Mouse (Mus musculus) liver, embryonic 14.5 days (tissue): ENCODE results near the gene Fmo2. TPM values are rescaled to one million over a fixed set of nuclear protein-coding genes. Genes with fewer than 3 reads are reported as not detected.

ENCODE experiments used
- ATAC-seq: fragments of 200-750 bp; cut with Nextera tagmentation; 2 replicates; pipeline ENCODE4 v1.8.0; 2017; ENCODE audit warnings: moderate number of reproducible peaks, mild to moderate bottlenecking, moderate library complexity; ENCODE audit not compliant: insufficient read depth
- DNase-seq, 3 experiments: peaks; one replicate each; pipeline ENCODE4 v3.0.0-alpha.2; 2012 to 2013; ENCODE audit warnings: low read depth in 3 of 3, low spot score in 3 of 3
- H3K27ac ChIP-seq: fragments of 300-500 bp; sonication (generic); 2 replicates; pipeline ENCODE4 v1.5.1; 2014; ENCODE audit warnings: moderate library complexity, mild to moderate bottlenecking, control low read depth, inconsistent platforms
- H3K27me3 ChIP-seq: fragments of 300-500 bp; sonication (generic); 2 replicates; pipeline ENCODE4 v1.6.1; 2014; ENCODE audit warnings: mild to moderate bottlenecking, low read length, moderate library complexity; ENCODE audit not compliant: control insufficient read depth, insufficient read depth
- H3K36me3 ChIP-seq: fragments of 300-500 bp; sonication (generic); replicated peaks from 2 replicates; pipeline ENCODE4 v1.6.1; 2014; ENCODE audit warnings: low read depth; ENCODE audit not compliant: control insufficient read depth, insufficient read depth
- H3K4me1 ChIP-seq, 2 experiments: fragments of 200-500 bp in 1 of 2; fragments of 300-500 bp in 1 of 2; sonication (generic) in 1 of 2; replicated peaks; 2 replicates each; pipeline ENCODE4 v1.6.1; 2012 to 2014; ENCODE audit warnings: antibody characterized with exemption in 1 of 2, inconsistent platforms in 1 of 2, low read length in 1 of 2; ENCODE audit not compliant: control insufficient read depth in 2 of 2, insufficient read depth in 2 of 2
- H3K4me2 ChIP-seq: fragments of 300-500 bp; sonication (generic); 2 replicates; pipeline ENCODE4 v1.6.1; 2014; ENCODE audit warnings: low read depth, mild to moderate bottlenecking, control low read depth, moderate library complexity
- H3K4me3 ChIP-seq, 2 experiments: fragments of 200-500 bp in 1 of 2; fragments of 300-500 bp in 1 of 2; sonication (generic) in 1 of 2; 2 replicates each; pipeline ENCODE4 v1.5.1; 2012 to 2014; ENCODE audit warnings: low read depth in 2 of 2, low read length in 2 of 2, mild to moderate bottlenecking in 2 of 2, control low read depth in 1 of 2, inconsistent platforms in 1 of 2, moderate library complexity in 1 of 2; ENCODE audit not compliant: insufficient read depth in 1 of 2
- H3K9ac ChIP-seq: fragments of 300-500 bp; sonication (generic); replicated peaks from 2 replicates; pipeline ENCODE4 v1.6.1; 2014; ENCODE audit warnings: mild to moderate bottlenecking, control low read depth, moderate library complexity
- H3K9me3 ChIP-seq: fragments of 300-500 bp; sonication (generic); 2 replicates; pipeline ENCODE4 v1.6.1; 2016; ENCODE audit warnings: low read length, mixed read lengths; ENCODE audit not compliant: control insufficient read depth
- CTCF ChIP-seq: IDR thresholded peaks from 2 replicates; pipeline ENCODE4 v1.5.1; 2016; ENCODE audit warnings: antibody characterized with exemption, low read depth, control low read depth
- EP300 ChIP-seq: IDR thresholded peaks from 2 replicates; pipeline ENCODE4 v1.6.1; 2016; ENCODE audit warnings: antibody characterized with exemption, low read depth
- WGBS: fragments of 180-500 bp; shearing (Covaris S2); extraction: QIAGEN DNeasy Blood & Tissue Kit; methylation state at CpG from one replicate; pipeline ENCODE4 v1.1.7; 2014; ENCODE audit not compliant: insufficient replicate concordance; 5-methylcytosine and 5-hydroxymethylcytosine counted together
- polyA plus RNA-seq, 2 experiments: library from polyadenylated mRNA; depleted of rRNA in 1 of 2; stranded (reverse) in 1 of 2; unstranded in 1 of 2; fragments of >200 nt; fragmentation: Nextera tagmentation in 1 of 2; extraction: Ambion mirVana in 1 of 2; gene quantifications; 2 replicates each; pipeline versions ENCODE4 v1.2.1 to v1.2.3; 2012 to 2014

Fmo2 gene
- polyA plus RNA-seq, 2 experiments = 0.08 to 0.27 TPM

GRCm38 (mm10) chr1:162834342-162834741 is 64.2 kb downstream of the Fmo2 start:
- H3K4me2 ChIP-seq = no peak overlapping the region

GRCm38 (mm10) chr1:162832574-162832953 is 66.0 kb downstream of the Fmo2 start:
- Histone ChIP-seq H3K4me3 (no peak overlapping the region), H3K27me3 (no peaks in the 10 kb centered on the region), H3K9me3 (no peaks in the 10 kb centered on the region), H3K4me1 (no peaks in the 10 kb centered on the region), H3K36me3 (no peaks in the 10 kb centered on the region), H3K27ac (no peak overlapping the region), H3K9ac (no peak overlapping the region), H3K4me2 (no peak overlapping the region)
- WGBS = 54% methylated on average over 5 of the region's 5 CpGs
- DNase-seq (no peak), ATAC-seq (no peak)
- TF ChIP-seq EP300 = no peak
- no peak for TF ChIP-seq CTCF

More at GRCm38 (mm10) chr1:162834342-162834741, 64.2 kb downstream of the Fmo2 start:
- no peaks in the 10 kb centered on the region for H3K27me3 ChIP-seq
- WGBS = 58% methylated on average over 5 of the region's 5 CpGs
- TF ChIP-seq CTCF (no peak), EP300 (no peak)
- DNase-seq (no peak), ATAC-seq (no peak)
- no peak overlapping the region for H3K27ac ChIP-seq
- H3K9me3 ChIP-seq = no peaks in the 10 kb centered on the region
- no peak overlapping the region for H3K4me3 ChIP-seq
- no peaks in the 10 kb centered on the region for H3K36me3 ChIP-seq
- H3K4me1 ChIP-seq = no peaks in the 10 kb centered on the region
- no peak overlapping the region for H3K9ac ChIP-seq

- TF ChIP-seq CTCF = no peak
- TF ChIP-seq EP300 = no peak
- Histone ChIP-seq H3K9me3 (no peaks in the 10 kb centered on the region), H3K27me3 (no peaks in the 10 kb centered on the region), H3K4me2 (no peak overlapping the region), H3K4me1 (no peaks in the 10 kb centered on the region), H3K9ac (no peak overlapping the region), H3K4me3 (no peak overlapping the region), H3K36me3 (no peaks in the 10 kb centered on the region), H3K27ac (no peak overlapping the region)
- 37% methylated on average over 5 of the region's 5 CpGs for WGBS
- DNase-seq (no peak), ATAC-seq (no peak)
Observed at GRCm38 (mm10) chr1:162831838-162832573, 66.5 kb downstream of the Fmo2 start.

Other genes with a start within 250 kb of the Fmo2 start
- gene Myocos, start 240.5 kb downstream of the Fmo2 start, polyA plus RNA-seq (2012; rRNA removed) = not detected in 2 replicates
- not detected in 2 replicates for gene Myocos, start 240.5 kb downstream of the Fmo2 start, polyA plus RNA-seq (2014; fragmentation: Nextera tagmentation; extraction: Ambion mirVana)
- 10.6 and 12.9 TPM in 2 replicates for gene Prrc2c, start 158.2 kb downstream of the Fmo2 start, polyA plus RNA-seq (2012; rRNA removed)
- 34.3 and 34.8 TPM in 2 replicates for gene Prrc2c, start 158.2 kb downstream of the Fmo2 start, polyA plus RNA-seq (2014; fragmentation: Nextera tagmentation; extraction: Ambion mirVana)
- 2.2 and 3.0 TPM in 2 replicates for gene Fmo4, start 84.8 kb downstream of the Fmo2 start, polyA plus RNA-seq (2012; rRNA removed)
- gene Fmo4, start 84.8 kb downstream of the Fmo2 start, polyA plus RNA-seq (2014; fragmentation: Nextera tagmentation; extraction: Ambion mirVana) = 2.0 and 3.2 TPM in 2 replicates
- gene Fmo1, start 32.1 kb downstream of the Fmo2 start, polyA plus RNA-seq (2012; rRNA removed) = 11.4 and 13.7 TPM in 2 replicates
- gene Fmo1, start 32.1 kb downstream of the Fmo2 start, polyA plus RNA-seq (2014; fragmentation: Nextera tagmentation; extraction: Ambion mirVana) = 13.6 and 14.4 TPM in 2 replicates
- gene Fmo6, start 38.8 kb upstream of the Fmo2 start, polyA plus RNA-seq (2012; rRNA removed) = not detected in 2 replicates
- gene Fmo6, start 38.8 kb upstream of the Fmo2 start, polyA plus RNA-seq (2014; fragmentation: Nextera tagmentation; extraction: Ambion mirVana) = not detected in 2 replicates
- not detected in 2 replicates for gene Fmo3, start 85.8 kb upstream of the Fmo2 start, polyA plus RNA-seq (2012; rRNA removed)
- gene Fmo3, start 85.8 kb upstream of the Fmo2 start, polyA plus RNA-seq (2014; fragmentation: Nextera tagmentation; extraction: Ambion mirVana) = not detected in 2 replicates
- gene Mroh9, start 186.9 kb upstream of the Fmo2 start, polyA plus RNA-seq (2012; rRNA removed) = not detected in 2 replicates
- gene Mroh9, start 186.9 kb upstream of the Fmo2 start, polyA plus RNA-seq (2014; fragmentation: Nextera tagmentation; extraction: Ambion mirVana) = not detected in 2 replicates